Mouse (Mus musculus) layer of hippocampus, adult 11-12 months (tissue): ENCODE results near the gene Ppp4r1.

Experiments used
- DNase-seq: peaks from one replicate; pipeline ENCODE4 v3.0.0; 2022; ENCODE audit warnings: low spot score

Ppp4r1 gene

DNA sequence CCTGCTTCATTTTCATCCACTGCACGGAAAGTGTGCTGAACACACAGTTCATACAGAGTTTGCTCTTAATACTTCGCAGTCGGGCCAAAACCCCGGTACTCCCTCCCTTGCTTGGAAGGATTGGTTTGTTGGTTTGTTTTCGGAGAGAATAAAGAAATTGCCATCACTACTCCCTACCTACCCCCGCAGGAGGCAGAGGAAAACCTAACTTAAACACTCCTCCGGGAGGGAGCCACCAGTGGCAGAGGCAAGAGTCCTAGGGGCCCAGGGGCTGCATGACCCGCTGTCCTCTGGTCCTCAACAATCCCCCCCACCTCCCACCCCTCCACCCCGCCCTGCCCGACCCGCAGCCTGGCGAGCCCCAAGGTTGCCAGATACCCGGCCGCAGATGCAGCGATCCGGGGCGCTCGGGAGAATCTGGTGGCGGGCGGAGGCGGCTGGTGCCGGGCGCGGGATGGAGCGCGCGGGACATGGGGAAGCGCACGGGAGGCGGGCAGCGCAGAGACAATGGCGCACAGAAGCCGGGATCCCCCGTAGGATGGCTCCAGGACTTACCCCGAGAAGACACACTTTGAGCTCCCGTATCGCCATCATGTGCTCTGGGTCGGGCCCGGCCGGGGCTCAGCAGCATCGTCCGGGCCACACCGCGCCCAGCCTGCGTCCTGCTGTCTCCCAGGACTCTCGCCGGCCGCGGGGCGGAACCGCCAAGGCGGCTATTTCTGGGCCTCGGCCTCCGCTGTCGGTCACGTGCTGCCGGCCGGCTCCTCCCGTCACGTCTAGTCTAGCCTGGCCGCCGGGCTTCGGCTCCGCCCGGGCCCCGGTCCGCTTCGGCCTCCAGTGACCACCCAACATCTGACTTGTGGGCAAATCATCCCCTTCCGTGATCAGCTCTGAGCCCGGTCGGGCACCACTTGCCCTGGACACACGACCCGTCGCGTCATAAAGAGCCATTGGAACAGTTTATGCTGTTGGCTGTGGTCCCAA lies 10.1 kb upstream of the Ppp4r1 start, which contains the start of gene Rab31:
Gene Rab31 (minus strand): TSS at position 802 of the 984 bp plus-strand sequence.
- DNase-seq: peak; percentile 82

DNA sequence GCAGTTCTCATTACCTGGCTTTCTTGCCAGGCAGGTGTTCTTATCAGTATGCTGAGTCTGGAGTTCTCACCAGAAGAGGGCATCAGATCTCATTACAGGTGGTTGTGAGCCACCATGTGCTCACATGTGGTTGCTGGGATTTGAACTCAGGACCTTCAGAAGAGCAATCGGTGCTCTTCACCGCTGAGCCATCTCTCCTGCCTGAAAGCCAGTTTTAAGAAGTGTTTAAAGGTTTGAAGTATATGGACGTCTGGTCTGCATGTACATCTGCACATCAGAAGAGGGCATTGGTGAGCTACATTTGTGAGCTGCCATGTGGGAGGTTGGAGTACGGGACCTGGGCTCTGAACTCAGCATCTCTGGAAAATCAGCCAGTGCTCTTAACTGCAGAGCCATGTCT lies 8.8 kb upstream of the Ppp4r1 start:
- no peak for DNase-seq

- DNase-seq: no peak
These were observed 7.9 kb upstream of the Ppp4r1 start for GRCm38 (mm10) chr17:65774439-65774838.

GRCm38 (mm10) chr17:65776228-65776627 lies 6.1 kb upstream of the Ppp4r1 start:
- DNase-seq: no peak

GRCm38 (mm10) chr17:65777461-65777860 lies 4.9 kb upstream of the Ppp4r1 start:
- no peak for DNase-seq

DNA sequence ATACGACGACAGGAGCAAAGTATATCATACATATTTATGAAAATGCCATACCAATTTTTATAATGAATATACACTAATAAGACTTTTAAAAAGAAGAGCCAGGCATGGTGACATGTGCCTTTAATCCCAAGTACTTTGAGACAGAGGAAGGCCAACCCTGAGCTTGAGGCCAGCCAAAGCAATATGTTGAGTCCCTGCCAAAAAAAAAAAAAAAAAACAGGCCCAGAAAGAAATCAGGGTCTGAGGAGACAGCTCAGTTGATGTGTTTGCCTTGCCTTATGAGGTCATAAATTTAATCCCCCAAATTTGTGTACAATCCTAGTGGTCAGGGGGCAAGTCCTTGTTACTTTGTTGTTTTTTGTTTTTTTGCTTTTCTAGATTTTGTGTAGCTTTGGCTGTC lies 1.4 kb upstream of the Ppp4r1 start:
- DNase-seq: no peak

DNA sequence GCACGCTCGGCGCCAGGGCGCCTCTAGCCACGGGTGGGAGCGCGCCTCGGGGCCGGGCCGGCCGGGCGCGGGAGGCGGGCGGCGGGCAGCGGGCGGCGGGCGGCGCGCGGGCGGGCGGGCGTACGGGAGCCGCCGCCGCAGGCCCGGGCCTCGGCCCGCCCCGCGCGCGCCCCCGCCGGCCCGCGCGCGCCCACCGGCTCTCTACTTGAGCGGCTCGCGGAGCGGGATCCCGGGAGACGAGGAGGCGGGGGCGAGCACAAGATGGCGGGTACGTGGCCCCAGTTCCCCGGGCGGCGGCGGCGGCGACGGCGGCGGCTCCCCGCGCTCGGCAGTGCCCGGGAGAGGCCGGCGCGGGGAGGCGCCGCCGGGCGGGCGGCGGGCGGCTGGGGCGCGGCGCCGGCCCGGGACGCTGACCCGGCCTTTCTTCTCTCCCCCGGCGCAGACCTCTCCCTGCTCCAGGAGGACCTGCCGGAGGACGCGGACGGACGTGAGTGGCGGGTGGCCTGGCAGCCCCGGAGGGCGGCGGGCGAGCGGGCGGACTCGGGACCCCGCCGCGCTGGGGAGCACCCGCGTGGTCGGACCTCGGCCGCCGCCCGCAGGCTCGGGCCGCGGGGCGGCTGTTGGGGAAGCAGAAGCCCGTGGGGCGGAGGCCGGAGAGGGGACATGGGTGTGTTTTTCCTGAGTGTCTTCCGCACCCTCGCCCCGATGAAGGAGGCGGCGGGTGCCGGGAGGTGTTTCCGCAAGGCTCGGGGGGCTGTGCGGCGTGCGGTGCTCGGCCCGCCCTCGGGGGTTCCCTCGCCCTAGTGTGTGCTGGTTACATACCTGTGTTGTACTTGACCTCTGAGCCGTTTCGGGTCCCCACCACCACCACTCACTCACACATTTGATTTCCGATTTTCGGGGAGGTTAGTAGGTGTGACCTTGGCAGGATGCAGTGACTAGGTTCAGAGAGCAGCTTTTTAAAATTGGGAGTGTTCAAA lies 1.1 kb downstream of the Ppp4r1 start:
- peak; percentile 78 for DNase-seq

- no peak for DNase-seq
These were observed 2.3 kb downstream of the Ppp4r1 start for GRCm38 (mm10) chr17:65784610-65785140.

- DNase-seq: no peak
These were observed 3.3 kb downstream of the Ppp4r1 start for GRCm38 (mm10) chr17:65785707-65786106.

GRCm38 (mm10) chr17:65786225-65786624 lies 3.9 kb downstream of the Ppp4r1 start:
- DNase-seq: no peak

- no peak for DNase-seq
These were observed 4.9 kb downstream of the Ppp4r1 start for GRCm38 (mm10) chr17:65787261-65787660.

DNA sequence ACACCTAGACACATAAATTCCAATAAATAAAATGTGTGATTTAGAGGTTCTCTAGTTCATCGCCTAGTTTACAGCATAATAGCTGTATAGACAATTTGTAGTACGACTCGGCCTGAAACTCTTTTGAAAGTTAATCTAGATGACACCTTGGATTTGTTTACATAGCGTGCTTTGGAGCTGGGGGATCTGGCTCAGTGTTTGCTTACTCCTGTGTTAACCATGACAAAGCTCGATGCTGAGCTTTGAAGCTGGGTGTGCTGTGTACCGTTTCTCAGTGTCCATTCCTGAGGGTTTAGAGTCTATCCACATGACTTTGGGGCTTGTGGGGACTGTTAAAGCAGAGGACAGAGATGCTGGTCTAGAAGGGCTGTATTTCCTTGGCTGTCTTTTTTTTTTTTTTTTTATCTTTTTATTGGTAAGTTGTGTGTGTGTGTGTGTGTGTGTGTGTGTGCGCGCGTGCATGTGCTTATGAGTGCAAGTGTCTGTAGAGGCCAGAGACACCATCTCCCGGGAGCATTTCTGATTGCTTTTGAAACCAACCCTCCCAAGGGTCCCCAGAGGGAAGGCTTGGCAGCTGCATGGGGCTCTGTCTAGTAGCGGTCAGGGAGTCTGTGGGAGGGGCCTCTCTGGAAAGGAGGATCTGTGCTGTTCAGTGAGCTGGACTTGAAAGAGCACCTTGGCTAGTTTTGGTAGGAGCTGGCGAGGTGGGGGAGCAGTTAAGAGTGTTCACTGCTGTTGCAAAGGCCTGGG lies 6.3 kb downstream of the Ppp4r1 start:
- DNase-seq: no peak

DNA sequence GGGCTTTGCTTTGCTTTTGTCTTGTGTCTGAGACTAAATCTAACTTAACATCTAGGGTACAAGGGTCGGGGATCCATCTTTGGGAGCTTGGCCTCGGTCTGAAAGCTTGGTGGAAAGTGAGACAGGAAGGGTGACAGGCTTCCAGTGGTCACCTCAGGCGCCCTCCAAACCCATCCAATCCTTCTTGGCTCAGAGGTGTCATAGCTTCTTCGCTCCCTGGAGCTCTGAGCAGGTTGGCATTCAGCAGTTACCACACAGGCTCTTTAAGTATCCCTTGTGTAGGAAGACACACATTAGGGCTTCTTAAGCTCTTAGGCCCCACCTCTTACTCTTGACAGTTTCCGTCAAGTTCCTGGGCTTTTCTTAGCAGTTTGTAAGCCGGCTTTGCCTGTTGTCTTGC lies 7.2 kb downstream of the Ppp4r1 start:
- no peak for DNase-seq

- no peak for DNase-seq
These were observed 8.8 kb downstream of the Ppp4r1 start for GRCm38 (mm10) chr17:65791161-65791560.

DNA sequence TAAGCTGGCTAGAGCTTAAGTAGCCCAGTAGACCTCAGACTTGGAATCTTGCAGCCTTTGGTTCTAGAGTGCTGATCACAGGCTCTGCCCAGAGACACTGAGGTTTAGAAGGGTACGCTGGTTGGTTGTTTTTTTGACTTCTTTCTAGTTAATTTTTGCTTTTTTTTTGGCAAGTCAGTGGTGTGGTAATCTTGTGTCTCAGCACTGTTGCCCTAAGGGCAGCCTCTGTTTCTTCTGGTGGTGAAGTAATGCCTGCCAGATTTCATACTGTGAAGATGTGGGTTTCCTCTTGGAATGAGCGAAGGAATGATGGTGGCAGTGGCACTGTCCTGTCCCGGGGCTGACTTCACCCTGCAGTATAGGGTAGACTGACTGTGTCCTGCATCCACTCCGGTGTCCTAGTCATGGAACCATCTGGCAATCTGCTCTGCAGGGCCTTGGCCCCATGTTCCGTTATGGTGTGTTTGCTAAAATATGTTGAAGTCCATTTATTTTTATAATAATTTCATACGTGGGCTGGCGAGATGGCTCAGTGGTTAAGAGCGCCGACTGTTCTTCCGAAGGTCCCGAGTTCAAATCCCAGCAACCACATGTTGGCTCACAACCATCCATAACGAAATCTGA lies 11.0 kb downstream of the Ppp4r1 start:
- no peak for DNase-seq

DNA sequence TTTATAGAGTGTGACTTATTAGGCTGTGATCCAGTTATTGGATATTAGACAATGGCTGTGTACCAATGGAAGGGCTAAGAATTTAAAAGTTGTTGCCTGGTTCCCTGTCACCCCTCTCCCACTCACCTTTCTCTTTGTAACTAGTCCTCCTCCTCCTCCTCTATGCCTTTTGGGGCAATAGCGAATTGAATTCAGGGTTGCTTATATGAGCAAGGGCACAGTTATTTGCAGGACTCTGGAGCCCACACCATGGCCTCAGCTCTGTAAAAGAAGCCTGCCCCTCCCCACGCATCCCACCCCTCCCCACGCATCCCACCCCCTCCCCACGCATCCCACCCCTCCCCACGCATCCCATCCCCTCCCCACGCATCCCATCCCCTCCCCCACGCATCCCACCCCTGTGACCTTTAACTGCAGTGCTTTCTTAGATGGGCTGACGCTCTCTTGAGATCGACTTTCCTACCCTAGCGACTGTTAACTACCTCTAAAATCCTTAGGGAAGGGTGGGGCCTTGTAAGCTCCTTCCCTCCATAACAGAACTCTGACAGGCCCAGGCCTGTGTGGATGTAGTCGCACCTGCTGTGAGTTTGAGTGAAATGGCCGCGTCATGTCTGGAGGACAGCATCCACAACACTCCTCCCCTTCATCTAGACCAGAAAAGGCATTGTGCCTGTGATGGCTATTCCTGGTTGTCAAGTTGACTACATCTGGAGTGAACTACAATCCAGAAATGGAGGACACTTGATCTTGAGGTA lies 11.9 kb downstream of the Ppp4r1 start:
- DNase-seq: no peak

GRCm38 (mm10) chr17:65796056-65796455 lies 13.7 kb downstream of the Ppp4r1 start:
- DNase-seq: no peak

DNA sequence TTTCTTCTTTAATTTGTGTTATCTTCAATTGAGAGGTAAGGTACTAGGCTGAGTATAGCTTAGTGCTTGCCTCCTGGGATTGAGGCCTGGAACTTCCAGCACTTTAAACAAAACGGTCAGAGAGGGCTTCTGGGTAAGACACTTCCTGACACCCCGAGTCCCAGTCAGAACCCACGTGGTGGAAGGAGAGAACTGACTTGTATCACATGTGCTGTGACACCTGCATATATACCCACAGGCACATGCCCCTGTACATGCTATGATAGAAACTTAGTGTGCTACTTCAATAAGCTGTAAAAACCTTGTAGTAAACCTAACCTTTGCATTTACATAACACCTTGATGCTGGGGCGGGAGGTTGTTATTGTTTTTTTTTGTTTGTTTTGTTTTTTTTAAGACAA lies 16.1 kb downstream of the Ppp4r1 start:
- no peak for DNase-seq

DNA sequence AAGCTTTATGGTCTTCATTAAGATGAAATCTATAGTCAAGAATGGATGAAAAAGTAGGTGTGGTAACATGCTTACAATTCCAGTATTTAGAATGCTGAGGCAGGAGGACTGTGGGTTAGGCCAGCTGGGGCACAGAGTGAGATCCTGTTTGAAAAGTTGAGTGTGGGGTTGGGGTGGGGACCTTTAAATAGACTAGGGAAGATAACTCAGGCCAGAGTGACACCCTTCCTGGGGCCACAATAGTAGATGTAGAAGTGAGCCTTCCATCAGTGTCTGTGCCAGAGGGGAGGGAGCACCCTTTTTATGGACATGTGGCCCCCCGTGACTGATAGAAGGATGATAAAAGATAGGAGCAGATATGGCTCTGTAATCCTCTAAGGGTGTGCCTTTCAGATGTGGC lies 17.0 kb downstream of the Ppp4r1 start:
- DNase-seq: no peak

- no peak for DNase-seq
These were observed 18.1 kb downstream of the Ppp4r1 start for GRCm38 (mm10) chr17:65800451-65800850.
